Mouse (Mus musculus) cortical plate, adult 2 months (tissue): ENCODE results near the gene Spc25. TPM values are rescaled to one million over a fixed set of nuclear protein-coding genes. Genes with fewer than 3 reads are reported as not detected.

Experiments
- H3K27ac ChIP-seq: fragments of 200-500 bp; 2 replicates; pipeline ENCODE4 v1.5.1; 2012; ENCODE audit warnings: low read length, control low read depth, inconsistent platforms; ENCODE audit not compliant: insufficient read depth
- H3K4me1 ChIP-seq: fragments of 200-500 bp; 2 replicates; pipeline ENCODE4 v1.6.1; 2011; ENCODE audit warnings: low read length; ENCODE audit not compliant: control insufficient read depth, insufficient read depth
- H3K4me3 ChIP-seq: fragments of 200-500 bp; 2 replicates; pipeline ENCODE4 v1.5.1; 2011; ENCODE audit warnings: mild to moderate bottlenecking, low read length, control low read depth; ENCODE audit not compliant: insufficient read depth
- CTCF ChIP-seq: fragments of 200-500 bp; IDR thresholded peaks from 2 replicates; pipeline ENCODE4 v1.5.1; 2011; ENCODE audit warnings: mild to moderate bottlenecking, control low read depth, low read length; ENCODE audit not compliant: insufficient read depth; ENCODE audit errors: extremely low read depth
- POLR2A ChIP-seq: fragments of 200-500 bp; IDR thresholded peaks from 2 replicates; pipeline ENCODE4 v1.6.1; 2011; ENCODE audit warnings: mild to moderate bottlenecking, low read length, control low read depth; ENCODE audit not compliant: insufficient read depth; ENCODE audit errors: extremely low read depth
- polyA plus RNA-seq: library from polyadenylated mRNA; depleted of rRNA; stranded (reverse); fragments of >200 nt; gene quantifications from 2 replicates; pipeline ENCODE4 v1.2.3, GENCODE M21; 2012

Gene Spc25
- polyA plus RNA-seq, 1 experiment, result 1.1 TPM

GRCm38 (mm10) chr2:69191059-69191458 is 14.9 kb downstream of the Spc25 start:
- no peak for TF ChIP-seq CTCF
- TF ChIP-seq POLR2A, result no peak
- Histone ChIP-seq H3K4me3 (no peak overlapping the region), H3K4me1 (peaks cover 7% of the 10 kb centered on the region; the same call in 1 of the 2 replicates), H3K27ac (no peak overlapping the region)

- no peak overlapping the region for H3K27ac ChIP-seq
- no peak overlapping the region for H3K4me3 ChIP-seq
- H3K4me1 ChIP-seq, result peaks cover 7% of the 10 kb centered on the region; the same call in 1 of the 2 replicates
- TF ChIP-seq CTCF, result no peak
- no peak for TF ChIP-seq POLR2A
These were observed 16.8 kb downstream of the Spc25 start for GRCm38 (mm10) chr2:69189222-69189621.

- TF ChIP-seq CTCF (no peak), POLR2A (no peak)
- Histone ChIP-seq H3K27ac (no peak overlapping the region; the same call in 1 of the 2 replicates), H3K4me3 (no peak overlapping the region), H3K4me1 (peaks cover 7% of the 10 kb centered on the region; the same call in 1 of the 2 replicates)
These were observed 17.3 kb downstream of the Spc25 start for GRCm38 (mm10) chr2:69188732-69189131.

- H3K4me3 ChIP-seq, result no peak overlapping the region
- peaks cover 7% of the 10 kb centered on the region; the same call in 1 of the 2 replicates for H3K4me1 ChIP-seq
- TF ChIP-seq POLR2A (no peak), CTCF (no peak)
- H3K27ac ChIP-seq, result no peak overlapping the region
These were observed 18.0 kb downstream of the Spc25 start for GRCm38 (mm10) chr2:69187990-69188389.

- no peak overlapping the region for H3K4me3 ChIP-seq
- TF ChIP-seq CTCF, result no peak
- TF ChIP-seq POLR2A, result no peak
- no peaks in the 10 kb centered on the region; the same call in 1 of the 2 replicates for H3K4me1 ChIP-seq
- no peak overlapping the region for H3K27ac ChIP-seq
These were observed 26.3 kb downstream of the Spc25 start for GRCm38 (mm10) chr2:69179721-69180120.

- H3K27ac ChIP-seq, result no peak overlapping the region
- TF ChIP-seq POLR2A (no peak), CTCF (no peak)
These were observed 30.7 kb downstream of the Spc25 start for GRCm38 (mm10) chr2:69175296-69175695.

GRCm38 (mm10) chr2:69170395-69171077 is 35.5 kb downstream of the Spc25 start:
- H3K27ac ChIP-seq, result no peak overlapping the region
- no peak overlapping the region for H3K4me3 ChIP-seq
- TF ChIP-seq CTCF, result no peak
- peaks cover 2% of the 10 kb centered on the region; the same call in 1 of the 2 replicates for H3K4me1 ChIP-seq

More at GRCm38 (mm10) chr2:69175296-69175695, 30.7 kb downstream of the Spc25 start:
- Histone ChIP-seq H3K4me3 (no peak overlapping the region), H3K4me1 (no peaks in the 10 kb centered on the region; the same call in 1 of the 2 replicates)

- no peak overlapping the region for H3K27ac ChIP-seq
- H3K4me1 ChIP-seq, result no peaks in the 10 kb centered on the region
- no peak for TF ChIP-seq CTCF
- TF ChIP-seq POLR2A, result no peak
- H3K4me3 ChIP-seq, result no peak overlapping the region
These were observed 47.1 kb downstream of the Spc25 start for GRCm38 (mm10) chr2:69158907-69159306.

GRCm38 (mm10) chr2:69156283-69156682 is 49.7 kb downstream of the Spc25 start:
- H3K27ac ChIP-seq, result no peak overlapping the region
- H3K4me3 ChIP-seq, result no peak overlapping the region
- no peak for TF ChIP-seq CTCF
- no peak for TF ChIP-seq POLR2A
- no peaks in the 10 kb centered on the region for H3K4me1 ChIP-seq

- H3K4me3 ChIP-seq, result no peak overlapping the region
These were observed 50.1 kb downstream of the Spc25 start for GRCm38 (mm10) chr2:69155861-69156260.

GRCm38 (mm10) chr2:69150841-69151240 is 55.2 kb downstream of the Spc25 start:
- Histone ChIP-seq H3K4me1 (no peaks in the 10 kb centered on the region), H3K27ac (no peak overlapping the region), H3K4me3 (no peak overlapping the region)
- TF ChIP-seq CTCF (no peak), POLR2A (no peak)

More at GRCm38 (mm10) chr2:69155861-69156260, 50.1 kb downstream of the Spc25 start:
- H3K27ac ChIP-seq, result no peak overlapping the region
- TF ChIP-seq CTCF, result no peak
- no peak for TF ChIP-seq POLR2A
- no peaks in the 10 kb centered on the region for H3K4me1 ChIP-seq
